Mouse (Mus musculus) neural tube, embryonic 13.5 days (tissue): ENCODE results near the gene Wfdc13. TPM values are rescaled to one million over a fixed set of nuclear protein-coding genes. Genes with fewer than 3 reads are reported as not detected.

Source experiments
- ATAC-seq: fragments of 200-750 bp; cut with Nextera tagmentation; 2 replicates; pipeline ENCODE4 v1.8.0; 2017; ENCODE audit warnings: low read depth, mild to moderate bottlenecking, moderate TSS enrichment, moderate library complexity
- H3K27ac ChIP-seq: fragments of 300-500 bp; sonication (generic); replicated peaks from 2 replicates; pipeline ENCODE4 v1.5.1; 2015; ENCODE audit warnings: moderate library complexity, mild to moderate bottlenecking, inconsistent platforms
- H3K27me3 ChIP-seq: fragments of 300-500 bp; sonication (generic); 2 replicates; pipeline ENCODE4 v1.6.1; 2015; ENCODE audit warnings: mild to moderate bottlenecking, inconsistent platforms
- H3K36me3 ChIP-seq: fragments of 300-500 bp; sonication (generic); 2 replicates; pipeline ENCODE4 v1.6.1; 2015; ENCODE audit warnings: mild to moderate bottlenecking, inconsistent platforms
- H3K4me1 ChIP-seq: fragments of 300-500 bp; sonication (generic); replicated peaks from 2 replicates; pipeline ENCODE4 v1.6.1; 2015; ENCODE audit warnings: inconsistent platforms
- H3K4me2 ChIP-seq: fragments of 300-500 bp; sonication (generic); 2 replicates; pipeline ENCODE4 v1.6.1; 2015; ENCODE audit warnings: inconsistent platforms, mild to moderate bottlenecking, moderate library complexity
- H3K4me3 ChIP-seq: fragments of 300-500 bp; sonication (generic); 2 replicates; pipeline ENCODE4 v1.5.1; 2015; ENCODE audit warnings: mild to moderate bottlenecking, inconsistent platforms
- H3K9ac ChIP-seq: fragments of 300-500 bp; sonication (generic); 2 replicates; pipeline ENCODE4 v1.6.1; 2015; ENCODE audit warnings: moderate library complexity, mild to moderate bottlenecking, inconsistent platforms
- H3K9me3 ChIP-seq: fragments of 300-500 bp; sonication (generic); 2 replicates; pipeline ENCODE4 v1.6.1; 2016; ENCODE audit warnings: inconsistent platforms
- WGBS: fragments of 180-500 bp; shearing (Covaris S2); methylation state at CpG from one replicate; pipeline ENCODE4 v1.1.7; 2015; 5-methylcytosine and 5-hydroxymethylcytosine counted together
- polyA plus RNA-seq: library from polyadenylated mRNA; unstranded; fragments of >200 nt; fragmentation: Nextera tagmentation; extraction: Ambion mirVana; gene quantifications from 2 replicates; pipeline ENCODE4 v1.2.1, GENCODE M21; 2015

Wfdc13 gene
- polyA plus RNA-seq, 1 experiment from 2014 or later = not detected

- H3K4me3 ChIP-seq = no peak overlapping the region
Observed at GRCm38 (mm10) chr2:164725895-164726619, 41.1 kb downstream of the Wfdc13 start.

GRCm38 (mm10) chr2:164731719-164732118 lies 46.8 kb downstream of the Wfdc13 start:
- 81% methylated on average over 5 of the region's 5 CpGs for WGBS
- Histone ChIP-seq H3K36me3 (no peaks in the 10 kb centered on the region), H3K9me3 (no peaks in the 10 kb centered on the region), H3K9ac (no peak overlapping the region), H3K27me3 (no peaks in the 10 kb centered on the region), H3K27ac (no peak overlapping the region), H3K4me2 (no peak overlapping the region), H3K4me3 (no peak overlapping the region), H3K4me1 (no peaks in the 10 kb centered on the region)
- no peak for ATAC-seq

More at GRCm38 (mm10) chr2:164725895-164726619, 41.1 kb downstream of the Wfdc13 start:
- H3K9me3 ChIP-seq = no peaks in the 10 kb centered on the region
- no peak overlapping the region for H3K27ac ChIP-seq
- H3K27me3 ChIP-seq = 0 out of 2 replicates have a peak, but pooled peaks cover 3% of the 10 kb centered on the region
- 33% methylated on average over 6 of the region's 6 CpGs for WGBS
- H3K4me1 ChIP-seq = no peaks in the 10 kb centered on the region
- H3K36me3 ChIP-seq = no peaks in the 10 kb centered on the region
- no peak for ATAC-seq
- no peak overlapping the region for H3K9ac ChIP-seq
- H3K4me2 ChIP-seq = no peak overlapping the region

GRCm38 (mm10) chr2:164733259-164733658 lies 48.4 kb downstream of the Wfdc13 start:
- H3K27me3 ChIP-seq = no peaks in the 10 kb centered on the region
- no peaks in the 10 kb centered on the region for H3K4me1 ChIP-seq
- H3K9ac ChIP-seq = no peak overlapping the region
- no peak for ATAC-seq
- WGBS = 87% methylated on average over 2 of the region's 2 CpGs
- no peak overlapping the region for H3K4me2 ChIP-seq
- H3K9me3 ChIP-seq = no peaks in the 10 kb centered on the region
- no peaks in the 10 kb centered on the region for H3K36me3 ChIP-seq
- H3K27ac ChIP-seq = no peak overlapping the region
- H3K4me3 ChIP-seq = no peak overlapping the region

DNA sequence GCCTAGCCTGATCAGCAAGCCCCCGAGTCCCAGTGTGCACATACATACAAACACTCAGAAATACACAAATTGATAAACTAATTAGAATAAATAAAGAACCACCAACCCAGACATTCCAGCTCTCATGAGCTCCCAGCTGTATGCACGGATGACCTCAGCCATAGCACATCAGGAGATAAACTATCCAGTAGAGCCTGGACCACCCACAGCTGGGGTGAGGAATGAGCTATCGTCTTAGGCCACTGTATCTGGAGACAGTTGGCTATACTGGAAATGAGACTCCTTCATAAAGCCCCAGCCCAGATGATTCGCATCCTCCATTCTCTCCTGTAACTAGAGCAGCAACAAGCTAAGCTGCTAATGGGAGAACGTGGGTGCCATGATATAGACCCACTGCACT lies 49.9 kb downstream of the Wfdc13 start:
- no peaks in the 10 kb centered on the region for H3K36me3 ChIP-seq
- 85% methylated on average over 5 of the region's 5 CpGs for WGBS
- no peak for ATAC-seq
- no peaks in the 10 kb centered on the region for H3K9me3 ChIP-seq
- H3K27ac ChIP-seq = no peak overlapping the region
- H3K4me3 ChIP-seq = no peak overlapping the region
- H3K9ac ChIP-seq = no peak overlapping the region
- H3K27me3 ChIP-seq = no peaks in the 10 kb centered on the region
- no peaks in the 10 kb centered on the region for H3K4me1 ChIP-seq
- no peak overlapping the region for H3K4me2 ChIP-seq

GRCm38 (mm10) chr2:164735446-164735845 lies 50.5 kb downstream of the Wfdc13 start:
- 89% methylated on average over 5 of the region's 5 CpGs for WGBS
- Histone ChIP-seq H3K36me3 (no peaks in the 10 kb centered on the region), H3K9me3 (no peaks in the 10 kb centered on the region), H3K27ac (no peak overlapping the region), H3K4me3 (no peak overlapping the region), H3K4me2 (no peak overlapping the region), H3K9ac (no peak overlapping the region), H3K4me1 (no peaks in the 10 kb centered on the region), H3K27me3 (no peaks in the 10 kb centered on the region)
- no peak for ATAC-seq

Other genes starting within 250 kb of the Wfdc13 start
- gene Sdc4, start 241.2 kb upstream of the Wfdc13 start, polyA plus RNA-seq = 9.4 and 12.1 TPM in 2 replicates
- gene Sys1, start 228.1 kb upstream of the Wfdc13 start, polyA plus RNA-seq = 71.2 and 77.5 TPM in 2 replicates
- gene Gm20458, start 224.1 kb upstream of the Wfdc13 start, polyA plus RNA-seq = 3.3 and 7.7 TPM in 2 replicates
- gene Trp53tg5, start 211.4 kb upstream of the Wfdc13 start, polyA plus RNA-seq = not detected in 2 replicates
- 10.3 and 11.9 TPM in 2 replicates for gene Dbndd2, start 199.0 kb upstream of the Wfdc13 start, polyA plus RNA-seq
- 69.1 and 71.8 TPM in 2 replicates for gene Pigt, start 187.6 kb upstream of the Wfdc13 start, polyA plus RNA-seq
- 2.2 and 4.2 TPM in 2 replicates for gene Wfdc2, start 122.7 kb upstream of the Wfdc13 start, polyA plus RNA-seq
- not detected in 2 replicates for gene Spint3, start 111.6 kb upstream of the Wfdc13 start, polyA plus RNA-seq
- gene Wfdc6a, start 99.7 kb upstream of the Wfdc13 start, polyA plus RNA-seq = not detected in 2 replicates
- not detected in 2 replicates for gene Eppin, start 91.5 kb upstream of the Wfdc13 start, polyA plus RNA-seq
- not detected in 2 replicates for gene Wfdc6b, start 71.6 kb upstream of the Wfdc13 start, polyA plus RNA-seq
- gene Wfdc8, start 71.5 kb upstream of the Wfdc13 start, polyA plus RNA-seq = not detected in 2 replicates
- not detected in 2 replicates for gene Wfdc16, start 46.3 kb upstream of the Wfdc13 start, polyA plus RNA-seq
- gene Wfdc10, start 29.1 kb upstream of the Wfdc13 start, polyA plus RNA-seq = not detected in 2 replicates
- gene Wfdc9, start 28.5 kb upstream of the Wfdc13 start, polyA plus RNA-seq = not detected in 2 replicates
- not detected in 2 replicates for gene Wfdc11, start 11.0 kb upstream of the Wfdc13 start, polyA plus RNA-seq
- not detected in 2 replicates for gene Spint4, start 13.4 kb downstream of the Wfdc13 start, polyA plus RNA-seq
- not detected in 2 replicates for gene Spint5, start 30.2 kb downstream of the Wfdc13 start, polyA plus RNA-seq
- gene Wfdc3, start 60.8 kb downstream of the Wfdc13 start, polyA plus RNA-seq = 1.0 and 1.2 TPM in 2 replicates
- gene Dnttip1, start 60.9 kb downstream of the Wfdc13 start, polyA plus RNA-seq = 67.1 and 71.4 TPM in 2 replicates
- gene Ube2c, start 84.8 kb downstream of the Wfdc13 start, polyA plus RNA-seq = 80.8 and 108 TPM in 2 replicates
- gene Tnnc2, start 94.9 kb downstream of the Wfdc13 start, polyA plus RNA-seq = 9.3 and 25.7 TPM in 2 replicates
- 17.1 and 22.9 TPM in 2 replicates for gene Snx21, start 100.7 kb downstream of the Wfdc13 start, polyA plus RNA-seq
- 20.3 and 21.5 TPM in 2 replicates for gene Acot8, start 119.8 kb downstream of the Wfdc13 start, polyA plus RNA-seq
- gene Zswim3, start 120.0 kb downstream of the Wfdc13 start, polyA plus RNA-seq = 14.2 and 16.7 TPM in 2 replicates
- 22.3 and 23.7 TPM in 2 replicates for gene Zswim1, start 137.6 kb downstream of the Wfdc13 start, polyA plus RNA-seq
- gene Spata25, start 143.4 kb downstream of the Wfdc13 start, polyA plus RNA-seq = not detected in 2 replicates
- 97.5 and 109 TPM in 2 replicates for gene Ctsa, start 147.8 kb downstream of the Wfdc13 start, polyA plus RNA-seq
- gene Neurl2, start 148.3 kb downstream of the Wfdc13 start, polyA plus RNA-seq = 4.9 and 5.4 TPM in 2 replicates
- gene Pltp, start 172.6 kb downstream of the Wfdc13 start, polyA plus RNA-seq = 126 and 132 TPM in 2 replicates
- gene Pcif1, start 194.2 kb downstream of the Wfdc13 start, polyA plus RNA-seq = 80.8 and 93.1 TPM in 2 replicates
- 13.3 and 14.2 TPM in 2 replicates for gene Zfp335, start 226.7 kb downstream of the Wfdc13 start, polyA plus RNA-seq